Mouse (Mus musculus) midbrain, postnatal 0 days (tissue): ENCODE results near the gene Pou5f1. TPM values are rescaled to one million over a fixed set of nuclear protein-coding genes. Genes with fewer than 3 reads are reported as not detected.

ENCODE experiments used
- ATAC-seq: fragments of 200-750 bp; cut with Nextera tagmentation; 2 replicates; pipeline ENCODE4 v1.8.0; 2017; ENCODE audit warnings: moderate number of reproducible peaks, mild to moderate bottlenecking, moderate TSS enrichment, moderate library complexity; ENCODE audit not compliant: low FRiP score
- DNase-seq: peaks from one replicate; pipeline ENCODE4 v3.0.0-alpha.2; 2015; ENCODE audit warnings: low spot score
- H3K27ac ChIP-seq: fragments of 300-500 bp; sonication (generic); 2 replicates; pipeline ENCODE4 v1.5.1; 2014; ENCODE audit warnings: low read depth, mild to moderate bottlenecking, low read length, mixed read lengths
- H3K27me3 ChIP-seq: fragments of 300-500 bp; sonication (generic); 2 replicates; pipeline ENCODE4 v1.6.1; 2014; ENCODE audit warnings: low read length, control low read depth, mixed read lengths; ENCODE audit not compliant: insufficient read depth
- H3K36me3 ChIP-seq: fragments of 300-500 bp; sonication (generic); 2 replicates; pipeline ENCODE4 v1.6.1; 2014; ENCODE audit warnings: low read length, control low read depth, mixed read lengths; ENCODE audit not compliant: insufficient read depth
- H3K4me1 ChIP-seq: fragments of 300-500 bp; sonication (generic); 2 replicates; pipeline ENCODE4 v1.6.1; 2014; ENCODE audit warnings: mild to moderate bottlenecking, control low read depth, antibody characterized with exemption, low read length, mixed read lengths; ENCODE audit not compliant: insufficient read depth
- H3K4me2 ChIP-seq: fragments of 300-500 bp; sonication (generic); 2 replicates; pipeline ENCODE4 v1.6.1; 2014; ENCODE audit warnings: low read depth, mild to moderate bottlenecking, low read length, mixed read lengths; ENCODE audit not compliant: poor library complexity, severe bottlenecking
- H3K4me3 ChIP-seq: fragments of 300-500 bp; sonication (generic); 2 replicates; pipeline ENCODE4 v1.5.1; 2014; ENCODE audit warnings: low read depth, mild to moderate bottlenecking, low read length, moderate library complexity
- H3K9ac ChIP-seq: fragments of 300-500 bp; sonication (generic); replicated peaks from 2 replicates; pipeline ENCODE4 v1.6.1; 2014; ENCODE audit warnings: mild to moderate bottlenecking, low read length, moderate library complexity, mixed read lengths; ENCODE audit not compliant: poor library complexity, severe bottlenecking
- H3K9me3 ChIP-seq: fragments of 300-500 bp; sonication (generic); 2 replicates; pipeline ENCODE4 v1.6.1; 2016; ENCODE audit warnings: low read length, control low read depth
- CTCF ChIP-seq: IDR thresholded peaks from 2 replicates; pipeline ENCODE4 v1.5.1; 2016; ENCODE audit warnings: antibody characterized with exemption, mild to moderate bottlenecking
- WGBS: fragments of 180-500 bp; shearing (Covaris S2); extraction: QIAGEN DNeasy Blood & Tissue Kit; methylation state at CpG from one replicate; pipeline ENCODE4 v1.1.7; 2014; 5-methylcytosine and 5-hydroxymethylcytosine counted together
- polyA plus RNA-seq: library from polyadenylated mRNA; unstranded; fragments of >200 nt; fragmentation: Nextera tagmentation; extraction: Ambion mirVana; gene quantifications from 2 replicates; pipeline ENCODE4 v1.2.1, GENCODE M21; 2015
- total RNA-seq: library from RNA; depleted of rRNA; stranded (reverse); fragments of >200 nt; gene quantifications from 2 replicates; pipeline ENCODE4 v1.2.3, GENCODE M21; 2014

Gene Pou5f1
- total and polyA plus RNA-seq, 2 experiments from 2014 or later: not detected

GRCm38 (mm10) chr17:35484066-35484465 is 21.8 kb upstream of the Pou5f1 start:
- no peak overlapping the region for H3K9ac ChIP-seq
- no peaks in the 10 kb centered on the region for H3K36me3 ChIP-seq
- ATAC-seq (no peak), DNase-seq (peak; percentile 63)
- no peak overlapping the region for H3K4me3 ChIP-seq
- peak; percentile 87 for TF ChIP-seq CTCF
- H3K4me1 ChIP-seq: no peaks in the 10 kb centered on the region
- no peaks in the 10 kb centered on the region for H3K9me3 ChIP-seq
- under 1% methylated on average over 9 of the region's 9 CpGs for WGBS
- no peak overlapping the region for H3K27ac ChIP-seq
- no peak overlapping the region for H3K4me2 ChIP-seq
- no peaks in the 10 kb centered on the region for H3K27me3 ChIP-seq

GRCm38 (mm10) chr17:35485702-35486101 is 20.1 kb upstream of the Pou5f1 start:
- no peak overlapping the region for H3K27ac ChIP-seq
- H3K4me1 ChIP-seq: no peaks in the 10 kb centered on the region
- no peaks in the 10 kb centered on the region for H3K27me3 ChIP-seq
- no peak overlapping the region for H3K4me2 ChIP-seq
- DNase-seq (no peak), ATAC-seq (no peak)
- 35% methylated on average over 4 of the region's 4 CpGs for WGBS
- no peak for TF ChIP-seq CTCF
- H3K9me3 ChIP-seq: no peaks in the 10 kb centered on the region
- no peaks in the 10 kb centered on the region for H3K36me3 ChIP-seq
- H3K4me3 ChIP-seq: no peak overlapping the region
- no peak overlapping the region for H3K9ac ChIP-seq

GRCm38 (mm10) chr17:35486726-35487125 is 19.1 kb upstream of the Pou5f1 start:
- no peak for TF ChIP-seq CTCF
- no peak for DNase-seq
- Histone ChIP-seq H3K36me3 (no peaks in the 10 kb centered on the region), H3K4me3 (no peak overlapping the region), H3K27ac (no peak overlapping the region), H3K9ac (no peak overlapping the region), H3K4me1 (no peaks in the 10 kb centered on the region), H3K27me3 (no peaks in the 10 kb centered on the region), H3K9me3 (no peaks in the 10 kb centered on the region), H3K4me2 (no peak overlapping the region)
- WGBS: 66% methylated on average over 10 of the region's 10 CpGs
- ATAC-seq: no peak

GRCm38 (mm10) chr17:35488041-35488440 is 17.8 kb upstream of the Pou5f1 start:
- Histone ChIP-seq H3K4me3 (no peak overlapping the region), H3K27me3 (no peaks in the 10 kb centered on the region), H3K4me2 (no peak overlapping the region), H3K4me1 (no peaks in the 10 kb centered on the region), H3K36me3 (no peaks in the 10 kb centered on the region), H3K27ac (no peak overlapping the region), H3K9ac (no peak overlapping the region), H3K9me3 (no peaks in the 10 kb centered on the region)
- DNase-seq (no peak), ATAC-seq (no peak)
- TF ChIP-seq CTCF: no peak
- 100% methylated on average over 2 of the region's 2 CpGs for WGBS

- 53% methylated on average over 5 of the region's 5 CpGs for WGBS
- H3K27ac ChIP-seq: no peak overlapping the region
- no peaks in the 10 kb centered on the region for H3K27me3 ChIP-seq
- H3K4me3 ChIP-seq: no peak overlapping the region
- ATAC-seq (no peak), DNase-seq (no peak)
- H3K36me3 ChIP-seq: no peaks in the 10 kb centered on the region
- TF ChIP-seq CTCF: no peak
- H3K4me1 ChIP-seq: no peaks in the 10 kb centered on the region
- no peak overlapping the region for H3K9ac ChIP-seq
- H3K9me3 ChIP-seq: no peaks in the 10 kb centered on the region
- H3K4me2 ChIP-seq: no peak overlapping the region
Measured at GRCm38 (mm10) chr17:35490320-35490719, 15.5 kb upstream of the Pou5f1 start.

- Histone ChIP-seq H3K4me1 (no peaks in the 10 kb centered on the region), H3K4me2 (no peak overlapping the region), H3K4me3 (no peak overlapping the region), H3K27ac (no peak overlapping the region), H3K36me3 (no peaks in the 10 kb centered on the region; the same call in 1 of the 2 replicates), H3K27me3 (no peaks in the 10 kb centered on the region), H3K9ac (no peak overlapping the region), H3K9me3 (no peaks in the 10 kb centered on the region)
- DNase-seq (no peak), ATAC-seq (no peak)
- WGBS: 97% methylated on average over 7 of the region's 7 CpGs
- no peak for TF ChIP-seq CTCF
Measured at GRCm38 (mm10) chr17:35497124-35497523, 8.7 kb upstream of the Pou5f1 start.
